Comparison of ENCODE assay signal across 13 mouse cellular contexts in genomic region chr4:124624111-124624581, GRCm38 (mm10). TPM values are rescaled to one million over a fixed set of nuclear protein-coding genes. Genes with fewer than 3 reads are reported as not detected.
A peak's percentile ranks its signal among the peaks of the same experiment; 100 is the strongest.
DNase-seq lines count a peak whose midpoint lies in the region; ATAC-seq lines count a peak whose summit lies in the region.
"Had no signal": no experiment of that assay in that cellular context is flagged by ENCODE, and none has a peak within 500 bp of the region (broad histone marks: within the 10 kb centered on the region; RNA-seq: fewer than 3 reads in every experiment).

No protein-coding gene starts in this region.

- intact Hi-C loops in heart, postnatal 36 days (cut with DNase I): no loop called here
- intact Hi-C loops in left cerebral cortex, postnatal 14 days (cut with DNase I): no loop called here

- DNase-seq in heart, embryonic 10.5 days (ENCODE audit: low spot score): no peak
- no peak for DNase-seq in heart, postnatal 36 days
- peak; percentile 13 for DNase-seq in Muller cell, postnatal 12 days (ENCODE audit: inconsistent ontology term)
- peak; percentile 22 to 45 for DNase-seq in left cerebral cortex, postnatal 14 days (ENCODE audit: low spot score in 2 of 2)
- DNase-seq in testis, postnatal 10 days (ENCODE audit: low spot score): no peak
- no peak for DNase-seq in urinary bladder, postnatal 25 days (ENCODE audit: low spot score)
- no peak for DNase-seq in adrenal gland, adult 8-10 months
- DNase-seq: heart, postnatal 4 days had no signal

- H3K4me1 ChIP-seq in heart, embryonic 10.5 days: peaks cover 10% of the 10 kb centered on the region
- peaks cover 36% of the 10 kb centered on the region for H3K4me1 ChIP-seq in forebrain, embryonic 15.5 days

- WGBS in heart, embryonic 10.5 days: 29% methylated on average over 7 of the region's 7 CpGs
- 27% methylated on average over 7 of the region's 7 CpGs for WGBS in forebrain, embryonic 15.5 days

- no peak overlapping the region for H3K4me2 ChIP-seq in forebrain, embryonic 15.5 days (replicated peaks)

- H3K9ac ChIP-seq in forebrain, embryonic 15.5 days (replicated peaks): no peak overlapping the region

- no peaks in the 10 kb centered on the region for H3K36me3 ChIP-seq in heart, embryonic 10.5 days
- H3K36me3 ChIP-seq in forebrain, embryonic 15.5 days: no peaks in the 10 kb centered on the region

- H3K27me3 ChIP-seq in heart, embryonic 10.5 days (ENCODE audit: insufficient read depth, poor library complexity, severe bottlenecking): peaks cover 39% of the 10 kb centered on the region
- H3K27me3 ChIP-seq in forebrain, embryonic 15.5 days: no peaks in the 10 kb centered on the region

- ATAC-seq in forebrain, embryonic 15.5 days (replicated peaks): 0 out of 2 replicates have a peak, but pooled peaks have one; percentile 26

- H3K4me3 ChIP-seq in heart, embryonic 10.5 days: no peak overlapping the region
- no peak overlapping the region for H3K4me3 ChIP-seq in forebrain, embryonic 15.5 days
- H3K4me3 ChIP-seq: erythroblast, embryonic 14.5 days had no signal

- H3K9me3 ChIP-seq in heart, embryonic 10.5 days: no peaks in the 10 kb centered on the region
- no peaks in the 10 kb centered on the region for H3K9me3 ChIP-seq in forebrain, embryonic 15.5 days

- H3K27ac ChIP-seq in heart, embryonic 10.5 days: peak overlapping the region; percentile 42; the same call in 1 of the 2 replicates
- H3K27ac ChIP-seq in forebrain, embryonic 15.5 days (replicated peaks): peak overlapping the region; percentile 32

RNA-seq across cellular contexts. Expression of gene 3100002H09Rik, which starts 13.5 kb away (rescaled TPM):
- 0.20 TPM in 1 of 2 replicates, not detected in the other for polyA plus RNA-seq in heart, embryonic 10.5 days (2016; fragmentation: Nextera tagmentation; extraction: Ambion mirVana)
- total RNA-seq in heart, postnatal 36 days (2021): not detected
- 1.2 TPM in 2 replicates for polyA plus RNA-seq in forebrain, embryonic 15.5 days (2015; fragmentation: Nextera tagmentation; extraction: Ambion mirVana)
- total RNA-seq in left cerebral cortex, postnatal 14 days (2021): under 1 TPM; 0.40 to 0.55 TPM
- total RNA-seq in adrenal gland, adult 8-10 months (2022): not detected
- total RNA-seq: heart, postnatal 4 days; neutrophil, adult 5-6 weeks had no signal
- polyA plus RNA-seq: C2C12; erythroblast, embryonic 14.5 days; liver, embryonic 16.5 days had no signal

RNA-seq across cellular contexts. Expression of gene Pou3f1, which starts 32.5 kb away (rescaled TPM):
- polyA plus RNA-seq in heart, embryonic 10.5 days (2016; fragmentation: Nextera tagmentation; extraction: Ambion mirVana): 0.10 and 0.35 TPM in 2 replicates
- total RNA-seq in heart, postnatal 36 days (2021): under 1 TPM; 0.11 to 0.16 TPM
- 21.5 and 21.8 TPM in 2 replicates for polyA plus RNA-seq in forebrain, embryonic 15.5 days (2015; fragmentation: Nextera tagmentation; extraction: Ambion mirVana)
- total RNA-seq in left cerebral cortex, postnatal 14 days (2021): 10 to 100 TPM; 29.9 to 30.1 TPM
- under 1 TPM; 0.06 to 0.15 (median 0.11) TPM for total RNA-seq in adrenal gland, adult 8-10 months (2022)
- total RNA-seq: neutrophil, adult 5-6 weeks had no signal
- polyA plus RNA-seq: liver, embryonic 16.5 days had no signal

Comparison
In these comparisons a context has a peak if more than half of its experiments do, and no peak if none do; other contexts are left out.
1. DNase-seq: peak in Muller cell, postnatal 12 days (single experiment) and left cerebral cortex, postnatal 14 days (2 of 2); none in heart, embryonic 10.5 days (single experiment), heart, postnatal 36 days (0 of 2), testis, postnatal 10 days (single experiment), urinary bladder, postnatal 25 days (single experiment) and adrenal gland, adult 8-10 months (single experiment).
2. RNA of gene Pou3f1, which starts 32.5 kb away (total RNA-seq): 29.9 to 30.1 TPM in left cerebral cortex, postnatal 14 days; 0.11 to 0.16 TPM in heart, postnatal 36 days and 0.06 to 0.15 TPM in adrenal gland, adult 8-10 months; every median in the first group is over 10 times any median in the second.